Mouse (Mus musculus): ENCODE measurements around the gene Xcr1.

Xcr1 gene

GRCm38 (mm10) chr9:123861929-123862328 lies at the start of gene Xcr1:
Gene Xcr1, minus strand, starts transcription at chr9:123862029.
- no peak for DNase-seq

- DNase-seq: no peak
Measured at GRCm38 (mm10) chr9:123872049-123872448, 10.2 kb upstream of the Xcr1 start.

GRCm38 (mm10) chr9:123869167-123869784 lies 7.4 kb upstream of the Xcr1 start:
- DNase-seq: no peak

- no peak for DNase-seq
Measured at GRCm38 (mm10) chr9:123863641-123864040, 1.8 kb upstream of the Xcr1 start.

GRCm38 (mm10) chr9:123862895-123863616 lies 1.2 kb upstream of the Xcr1 start:
- DNase-seq: no peak

- no peak for DNase-seq
Measured at GRCm38 (mm10) chr9:123856836-123857235, 5.0 kb downstream of the Xcr1 start.

- no peak for DNase-seq
Measured at GRCm38 (mm10) chr9:123852449-123853390, 9.1 kb downstream of the Xcr1 start.

- peak; percentile 93 for DNase-seq
Measured at GRCm38 (mm10) chr9:123851713-123852448, 9.9 kb downstream of the Xcr1 start, which contains the start of gene Fyco1. Gene Fyco1, minus strand, starts transcription at chr9:123851899.

GRCm38 (mm10) chr9:123851062-123851712 lies 10.6 kb downstream of the Xcr1 start:
- peak; percentile 38 for DNase-seq

GRCm38 (mm10) chr9:123850705-123851061 lies 11.1 kb downstream of the Xcr1 start:
- no peak for DNase-seq

GRCm38 (mm10) chr9:123849976-123850695 lies 11.7 kb downstream of the Xcr1 start:
- no peak for DNase-seq

GRCm38 (mm10) chr9:123846490-123846889 lies 15.3 kb downstream of the Xcr1 start:
- no peak for DNase-seq

- DNase-seq: no peak
Measured at GRCm38 (mm10) chr9:123845120-123845519, 16.7 kb downstream of the Xcr1 start.

GRCm38 (mm10) chr9:123844468-123844867 lies 17.4 kb downstream of the Xcr1 start:
- DNase-seq: no peak

GRCm38 (mm10) chr9:123840243-123840642 lies 21.6 kb downstream of the Xcr1 start:
- no peak for DNase-seq

- DNase-seq: no peak
Measured at GRCm38 (mm10) chr9:123835851-123836250, 26.0 kb downstream of the Xcr1 start.

GRCm38 (mm10) chr9:123828916-123829315 lies 32.9 kb downstream of the Xcr1 start:
- DNase-seq: peak; percentile 76

GRCm38 (mm10) chr9:123826631-123827030 lies 35.2 kb downstream of the Xcr1 start:
- no peak for DNase-seq

- DNase-seq: no peak
Measured at GRCm38 (mm10) chr9:123818601-123819000, 43.2 kb downstream of the Xcr1 start.

- DNase-seq: peak; percentile 21
Measured at GRCm38 (mm10) chr9:123815996-123816395, 45.8 kb downstream of the Xcr1 start.

GRCm38 (mm10) chr9:123815444-123815843 lies 46.4 kb downstream of the Xcr1 start:
- peak; percentile 10 for DNase-seq

Measured in cerebellum, adult 8-10 months (tissue).